Mouse (Mus musculus) myocyte (in vitro differentiated cells): ENCODE data around the gene Tnfrsf9.

Experiments
- MAX ChIP-seq: IDR thresholded peaks from one replicate; pipeline ENCODE4 v1.6.1; 2011; ENCODE audit warnings: low read depth, mild to moderate bottlenecking, control low read depth
- POLR2A ChIP-seq: IDR thresholded peaks from one replicate; pipeline ENCODE4 v1.6.1; 2011; ENCODE audit warnings: low read depth, mild to moderate bottlenecking, control low read depth, moderate library complexity; ENCODE audit not compliant: insufficient read length
- POLR2AphosphoS2 ChIP-seq: IDR thresholded peaks from one replicate; pipeline ENCODE4 v1.6.1; 2011; ENCODE audit warnings: low read depth, control low read depth; ENCODE audit not compliant: insufficient read length

DNA sequence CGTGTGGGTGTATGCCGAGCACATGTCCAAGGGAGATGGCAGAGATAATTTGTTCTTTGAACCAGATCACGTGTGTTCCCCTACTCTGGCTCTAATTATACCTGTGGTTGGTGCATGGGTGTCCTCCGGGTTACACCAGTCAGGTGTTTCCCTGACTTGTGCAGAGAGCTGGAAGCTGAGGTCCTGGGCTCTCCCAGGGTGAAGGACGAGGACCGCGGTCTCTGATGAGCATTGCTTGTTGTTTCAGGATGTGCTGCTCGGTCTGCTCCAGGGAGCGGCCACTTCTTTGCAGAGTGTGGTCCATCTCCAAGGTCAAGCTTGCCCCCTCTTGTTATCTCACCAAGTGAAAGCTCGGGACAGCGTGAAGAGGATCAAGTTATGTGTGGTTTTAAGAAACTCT is 48.3 kb upstream of the Tnfrsf9 start:
- TF ChIP-seq MAX (no peak), POLR2A (no peak), POLR2AphosphoS2 (no peak)
